Mouse (Mus musculus) heart, postnatal 0 days (tissue): Measurements from ENCODE around the gene Psma3.

Experiments
- CTCF ChIP-seq: IDR thresholded peaks from 2 replicates; pipeline ENCODE4 v1.5.1; 2016; ENCODE audit warnings: antibody characterized with exemption, control low read depth, low read depth
- EP300 ChIP-seq: IDR thresholded peaks from 2 replicates; pipeline ENCODE4 v1.6.1; 2016; ENCODE audit warnings: antibody characterized with exemption, low read depth

GRCm38 (mm10) chr12:71016503-71017241 is 42.3 kb downstream of the Psma3 start:
- TF ChIP-seq CTCF: no peak
- no peak for TF ChIP-seq EP300
